Mouse (Mus musculus) thymus, adult 2 months (tissue): ENCODE measurements around the gene Plcd1.

Experiments used
- CTCF ChIP-seq: fragments of 200-500 bp; IDR thresholded peaks from 2 replicates; pipeline ENCODE4 v1.5.1; 2012; ENCODE audit warnings: mild to moderate bottlenecking, control low read depth, low read length, moderate library complexity, borderline replicate concordance; ENCODE audit not compliant: control insufficient read depth, poor library complexity, insufficient read depth; ENCODE audit errors: extremely low read depth
- POLR2A ChIP-seq: fragments of 200-500 bp; IDR thresholded peaks from 2 replicates; pipeline ENCODE4 v1.6.1; 2012; ENCODE audit warnings: mild to moderate bottlenecking, low read length, control low read depth, moderate library complexity; ENCODE audit not compliant: control insufficient read depth, poor library complexity, insufficient read depth; ENCODE audit errors: extremely low read depth

DNA sequence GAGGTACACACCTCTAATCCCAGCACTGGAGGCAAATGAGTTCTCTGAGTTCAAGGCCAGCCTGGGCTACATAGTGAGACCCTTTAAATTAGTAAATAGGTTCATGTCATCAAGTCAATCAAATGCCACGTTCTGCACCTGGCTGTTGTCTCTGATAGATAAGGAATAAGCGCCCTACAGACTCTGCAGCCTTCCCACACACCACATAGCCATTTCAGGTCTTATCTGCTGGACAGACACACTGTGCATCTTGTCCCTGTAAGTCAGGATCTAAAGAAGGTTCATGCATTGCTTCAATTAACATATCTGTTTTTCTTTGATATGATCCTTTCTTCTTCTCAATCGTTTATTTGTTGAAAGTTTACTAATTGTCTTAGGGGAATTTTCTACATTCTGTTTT is 54.7 kb downstream of the Plcd1 start:
- no peak for TF ChIP-seq CTCF
- TF ChIP-seq POLR2A, result no peak
